Mouse (Mus musculus) forebrain, embryonic 10.5 days (tissue): ENCODE results near the gene 1700069L16Rik. TPM values are rescaled to one million over a fixed set of nuclear protein-coding genes. Genes with fewer than 3 reads are reported as not detected.

Source experiments
- DNase-seq: peaks from one replicate; pipeline ENCODE4 v3.0.0-alpha.2; 2017; ENCODE audit warnings: low spot score; ENCODE audit errors: extremely low spot score
- H3K27ac ChIP-seq: fragments of 300-500 bp; sonication (generic); 2 replicates; pipeline ENCODE4 v1.5.1; 2016; ENCODE audit warnings: mild to moderate bottlenecking
- H3K27me3 ChIP-seq: fragments of 300-500 bp; sonication (generic); 2 replicates; pipeline ENCODE4 v1.6.1; 2016; ENCODE audit warnings: mild to moderate bottlenecking; ENCODE audit not compliant: poor library complexity, severe bottlenecking
- H3K36me3 ChIP-seq: fragments of 300-500 bp; sonication (generic); replicated peaks from 2 replicates; pipeline ENCODE4 v1.6.1; 2016; ENCODE audit warnings: mild to moderate bottlenecking, moderate library complexity
- H3K4me1 ChIP-seq: fragments of 300-500 bp; sonication (generic); 2 replicates; pipeline ENCODE4 v1.6.1; 2016
- H3K4me3 ChIP-seq: fragments of 300-500 bp; sonication (generic); 2 replicates; pipeline ENCODE4 v1.5.1; 2016; ENCODE audit warnings: mild to moderate bottlenecking, moderate library complexity
- H3K9me3 ChIP-seq: fragments of 300-500 bp; sonication (generic); 2 replicates; pipeline ENCODE4 v1.6.1; 2016; ENCODE audit warnings: mild to moderate bottlenecking, moderate library complexity
- WGBS: fragments of 180-500 bp; shearing (Covaris S2); methylation state at CpG from one replicate; pipeline ENCODE4 v1.1.7; 2016; 5-methylcytosine and 5-hydroxymethylcytosine counted together
- polyA plus RNA-seq: library from polyadenylated mRNA; unstranded; fragments of >200 nt; fragmentation: Nextera tagmentation; extraction: Ambion mirVana; gene quantifications from 2 replicates; pipeline ENCODE4 v1.2.1, GENCODE M21; 2016

The 1700069L16Rik gene
- polyA plus RNA-seq, 1 experiment from 2014 or later: not detected

DNA sequence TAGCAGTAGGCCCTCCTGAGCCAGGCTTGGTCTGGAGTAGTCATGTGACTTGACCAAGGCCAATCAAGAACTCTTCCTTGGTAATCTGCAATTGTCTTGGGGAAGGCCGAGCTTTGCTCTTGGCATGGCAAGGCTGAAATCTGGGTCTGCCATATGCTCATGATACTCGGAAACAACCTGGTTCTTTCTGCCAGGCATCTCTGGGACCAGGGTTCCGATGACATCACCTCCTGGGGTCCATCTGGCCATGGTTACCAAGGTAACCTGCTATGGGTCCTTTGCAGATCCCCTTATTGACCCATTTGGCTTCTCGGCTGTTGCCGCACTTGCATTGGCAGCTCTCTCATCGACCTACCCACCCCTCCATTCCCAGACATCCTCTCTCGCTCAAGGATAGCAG, 3.4 kb upstream of the 1700069L16Rik start:
- H3K4me1 ChIP-seq: peaks cover 21% of the 10 kb centered on the region
- 0 out of 2 replicates have a peak, but pooled peaks cover 9% of the 10 kb centered on the region for H3K27me3 ChIP-seq
- H3K36me3 ChIP-seq: no peaks in the 10 kb centered on the region
- no peak overlapping the region for H3K27ac ChIP-seq
- no peak for DNase-seq
- WGBS: 86% methylated on average over 7 of the region's 7 CpGs
- H3K9me3 ChIP-seq: no peaks in the 10 kb centered on the region
- H3K4me3 ChIP-seq: no peak overlapping the region

DNA sequence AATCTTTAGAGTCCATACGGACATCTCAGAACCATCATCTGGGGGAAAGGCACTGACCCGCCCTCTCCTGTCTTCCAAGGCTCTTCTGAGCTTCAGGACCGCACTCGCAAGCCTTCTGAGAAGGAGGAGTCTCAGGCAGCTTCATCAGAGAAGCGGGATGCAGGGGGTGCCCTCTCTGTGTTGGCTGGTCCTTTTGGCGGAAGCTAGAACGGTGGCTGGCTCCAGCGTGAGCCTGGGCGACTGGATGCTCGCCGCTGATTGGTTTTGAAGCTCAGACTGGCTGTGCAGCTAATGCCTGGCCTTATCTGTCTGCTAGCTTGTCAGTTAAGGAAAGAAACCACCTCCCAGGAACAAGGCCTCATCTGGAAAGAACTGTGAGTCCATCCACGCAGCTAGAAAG, 2.7 kb upstream of the 1700069L16Rik start:
- Histone ChIP-seq H3K27me3 (0 out of 2 replicates have a peak, but pooled peaks cover 9% of the 10 kb centered on the region), H3K4me3 (no peak overlapping the region), H3K9me3 (no peaks in the 10 kb centered on the region), H3K36me3 (no peaks in the 10 kb centered on the region), H3K4me1 (peaks cover 21% of the 10 kb centered on the region), H3K27ac (no peak overlapping the region)
- WGBS: 68% methylated on average over 12 of the region's 12 CpGs
- no peak for DNase-seq

DNA sequence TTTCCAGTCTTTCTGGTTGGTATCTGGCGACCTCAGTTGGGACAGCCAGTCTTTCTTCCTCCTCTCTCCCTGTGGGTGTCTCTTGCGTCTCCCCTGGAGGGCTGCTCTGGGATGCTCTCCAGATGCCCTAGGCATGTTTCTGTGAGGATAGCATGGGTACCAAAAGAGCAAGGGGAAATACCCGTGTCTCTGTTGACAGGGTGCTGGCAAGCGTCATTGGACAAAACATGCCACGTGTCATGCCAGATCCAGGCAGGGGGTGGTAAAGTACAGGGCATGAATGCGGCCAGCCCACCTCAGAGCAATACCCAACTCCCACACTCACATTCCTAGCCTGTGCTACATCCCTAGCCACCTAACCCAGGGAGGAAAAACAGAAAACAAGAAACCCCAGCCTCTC, 2.0 kb upstream of the 1700069L16Rik start:
- Histone ChIP-seq H3K4me1 (peaks cover 21% of the 10 kb centered on the region), H3K36me3 (no peaks in the 10 kb centered on the region), H3K27ac (no peak overlapping the region), H3K4me3 (no peak overlapping the region), H3K27me3 (0 out of 2 replicates have a peak, but pooled peaks cover 9% of the 10 kb centered on the region), H3K9me3 (no peaks in the 10 kb centered on the region)
- 86% methylated on average over 6 of the region's 6 CpGs for WGBS
- DNase-seq: no peak

DNA sequence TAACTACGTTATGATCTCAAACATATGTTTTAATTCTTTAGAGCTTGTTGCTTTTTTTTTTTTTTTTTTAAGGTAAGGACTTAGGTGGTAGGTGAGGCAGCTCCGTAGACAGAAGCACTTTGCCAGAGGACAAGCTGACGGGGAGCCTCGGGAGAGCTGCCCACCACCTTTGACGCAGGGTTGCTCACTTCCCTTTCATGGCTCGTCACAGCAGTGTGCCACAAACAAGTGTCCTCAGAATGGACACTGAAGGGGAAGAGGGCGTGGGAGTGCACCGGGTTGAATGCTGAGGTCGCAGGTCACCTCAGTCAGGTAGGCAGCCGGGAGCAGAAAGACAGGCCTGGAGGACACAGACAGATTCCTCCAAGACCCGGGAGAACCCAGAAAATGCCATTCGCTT, 845 bp upstream of the 1700069L16Rik start:
- no peak for DNase-seq
- H3K4me1 ChIP-seq: peaks cover 15% of the 10 kb centered on the region
- H3K4me3 ChIP-seq: no peak overlapping the region
- H3K36me3 ChIP-seq: no peaks in the 10 kb centered on the region
- 77% methylated on average over 12 of the region's 12 CpGs for WGBS
- no peaks in the 10 kb centered on the region for H3K9me3 ChIP-seq
- 0 out of 2 replicates have a peak, but pooled peaks cover 9% of the 10 kb centered on the region for H3K27me3 ChIP-seq
- H3K27ac ChIP-seq: no peak overlapping the region

DNA sequence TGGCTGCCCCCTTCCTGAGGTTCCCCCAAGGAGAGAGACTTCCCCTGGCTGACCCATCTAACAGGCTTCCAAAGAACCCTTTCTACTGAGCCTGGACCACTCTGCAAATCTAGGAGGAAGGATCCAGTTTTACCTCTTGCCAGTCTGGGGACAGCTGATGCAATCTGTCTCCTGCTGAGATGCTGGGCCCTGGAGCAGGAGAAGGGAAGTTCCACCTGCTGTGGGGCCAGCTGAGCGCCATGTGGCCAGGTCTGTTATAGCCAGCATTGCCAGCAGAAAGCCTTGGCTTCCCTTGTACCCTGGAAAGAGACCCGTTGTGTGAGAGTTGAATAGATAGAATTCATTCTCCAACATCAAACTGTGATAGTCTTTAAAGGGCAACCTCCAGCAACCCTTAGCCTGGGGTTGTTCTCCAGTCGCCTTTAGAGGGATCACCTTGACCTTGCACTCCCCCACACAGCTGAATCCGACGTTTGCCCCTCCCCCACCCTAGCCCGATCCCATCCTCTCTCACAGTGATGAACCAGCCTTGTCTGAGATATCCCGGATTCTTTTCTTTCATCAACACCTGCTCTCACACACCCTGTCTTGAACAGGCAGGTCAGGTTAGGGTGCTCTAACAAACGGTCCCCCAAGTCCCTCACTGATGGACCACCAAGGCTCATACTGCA, 870 bp downstream of the 1700069L16Rik start:
- Histone ChIP-seq H3K27me3 (0 out of 2 replicates have a peak, but pooled peaks cover 9% of the 10 kb centered on the region), H3K4me3 (no peak overlapping the region), H3K36me3 (no peaks in the 10 kb centered on the region), H3K4me1 (peaks cover 10% of the 10 kb centered on the region), H3K9me3 (no peaks in the 10 kb centered on the region), H3K27ac (no peak overlapping the region)
- 38% methylated on average over 8 of the region's 8 CpGs for WGBS
- no peak for DNase-seq

DNA sequence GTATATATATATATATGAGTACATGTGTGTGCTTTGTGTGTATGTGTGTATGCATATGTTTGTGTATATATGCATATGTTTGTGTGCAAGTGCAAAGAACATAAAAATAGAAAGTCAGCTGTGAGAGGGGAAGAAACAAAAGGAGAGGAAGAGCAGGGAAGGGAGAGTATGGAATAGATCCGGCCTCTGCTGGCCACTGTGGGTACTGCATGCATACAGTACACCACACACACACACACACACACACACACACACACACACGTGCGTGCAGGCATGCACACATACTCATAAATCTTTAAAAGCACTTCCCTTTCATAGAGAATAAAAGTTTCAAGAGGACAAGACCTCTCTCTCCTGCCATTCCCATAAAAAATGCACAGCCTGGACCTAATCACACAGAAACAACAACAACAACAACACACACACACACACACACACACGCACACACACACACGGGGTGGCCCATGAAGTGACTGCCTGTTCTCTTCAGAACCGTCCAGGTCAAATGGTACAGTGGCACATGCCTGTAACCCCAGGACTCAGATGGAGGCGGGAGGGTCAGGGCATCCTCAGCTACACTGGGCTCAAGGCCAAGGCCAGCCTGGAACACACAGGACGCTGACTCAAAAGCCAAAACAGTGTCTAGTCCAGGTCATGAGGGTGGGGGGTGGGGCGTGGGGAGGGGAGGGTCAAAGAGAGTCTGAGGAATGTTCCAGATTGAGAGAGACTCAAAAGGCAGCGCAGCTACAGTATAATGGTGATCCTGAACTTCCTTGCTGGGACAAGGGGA, 2.2 kb downstream of the 1700069L16Rik start:
- no peak overlapping the region for H3K4me3 ChIP-seq
- WGBS: 91% methylated on average over 10 of the region's 10 CpGs
- 0 out of 2 replicates have a peak, but pooled peaks cover 9% of the 10 kb centered on the region for H3K27me3 ChIP-seq
- H3K9me3 ChIP-seq: no peaks in the 10 kb centered on the region
- H3K4me1 ChIP-seq: peaks cover 10% of the 10 kb centered on the region
- H3K27ac ChIP-seq: no peak overlapping the region
- DNase-seq: no peak
- H3K36me3 ChIP-seq: no peaks in the 10 kb centered on the region

DNA sequence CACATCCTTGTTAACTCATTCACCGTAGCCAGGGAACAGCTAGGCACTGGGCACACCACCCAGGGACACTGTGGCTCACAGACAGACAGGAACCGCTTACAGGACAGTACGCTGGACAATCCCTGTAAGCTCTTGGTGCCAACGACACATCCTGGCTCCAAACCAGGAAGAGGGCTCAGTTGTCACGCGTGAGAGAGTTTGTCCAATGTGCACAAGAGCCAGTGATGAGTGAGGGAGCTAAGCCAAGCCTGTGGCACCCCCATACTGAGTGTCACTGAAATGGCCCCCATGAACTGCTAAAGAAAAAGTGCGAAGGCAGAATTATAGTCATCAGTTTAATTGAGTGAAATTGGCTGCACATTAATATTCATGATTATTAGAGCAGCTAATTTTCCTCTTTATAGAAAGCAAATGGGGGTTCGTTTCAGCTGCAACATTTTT, 5.3 kb downstream of the 1700069L16Rik start:
- DNase-seq: no peak
- H3K4me3 ChIP-seq: no peak overlapping the region
- H3K9me3 ChIP-seq: no peaks in the 10 kb centered on the region
- H3K27me3 ChIP-seq: 0 out of 2 replicates have a peak, but pooled peaks cover 9% of the 10 kb centered on the region
- no peaks in the 10 kb centered on the region for H3K36me3 ChIP-seq
- H3K4me1 ChIP-seq: peaks cover 27% of the 10 kb centered on the region
- WGBS: 87% methylated on average over 8 of the region's 8 CpGs
- no peak overlapping the region for H3K27ac ChIP-seq

DNA sequence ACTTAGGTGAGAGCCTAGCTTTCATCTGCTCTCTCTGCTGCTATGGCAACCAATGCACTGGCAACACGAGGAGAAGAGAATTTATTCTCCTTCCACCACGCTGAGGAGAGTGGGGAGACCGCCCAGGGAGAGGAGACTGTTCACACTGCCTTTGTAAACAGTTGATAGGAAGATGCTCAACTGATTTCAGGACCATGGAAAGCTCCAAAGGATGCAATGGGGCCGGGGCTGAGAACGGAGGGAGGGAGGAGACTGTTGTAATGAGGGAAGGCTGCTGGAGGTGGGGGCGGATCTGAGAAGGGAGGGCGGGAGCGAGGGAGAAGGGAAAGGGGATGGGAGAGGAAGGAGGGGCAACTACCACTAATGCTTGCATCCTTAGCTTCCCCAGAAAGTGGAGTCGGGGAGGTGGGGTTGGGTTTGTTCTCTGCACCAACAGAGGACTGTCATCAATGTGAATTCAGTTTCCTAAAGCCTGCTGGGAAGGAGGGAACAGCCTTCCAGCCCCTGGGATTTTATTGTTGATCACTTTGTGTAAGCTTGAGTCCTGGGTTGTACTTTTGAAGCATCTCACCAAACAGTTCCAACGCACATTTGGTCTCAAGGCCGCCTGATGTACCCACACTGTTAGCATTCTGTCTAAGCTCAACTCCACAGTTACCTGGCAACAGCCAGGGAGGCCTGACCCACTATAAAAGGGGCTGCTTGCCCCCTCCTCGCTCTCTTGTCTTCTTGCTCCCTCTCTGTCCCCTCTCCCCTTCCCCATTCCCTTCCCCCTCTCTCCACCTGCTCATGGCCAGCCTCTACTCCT, 7.8 kb downstream of the 1700069L16Rik start:
- WGBS: 11% methylated on average over 12 of the region's 12 CpGs
- DNase-seq: peak; percentile 71
- Histone ChIP-seq H3K27me3 (no peaks in the 10 kb centered on the region), H3K27ac (no peak overlapping the region), H3K36me3 (no peaks in the 10 kb centered on the region), H3K4me1 (peaks cover 18% of the 10 kb centered on the region), H3K4me3 (no peak overlapping the region), H3K9me3 (no peaks in the 10 kb centered on the region)

DNA sequence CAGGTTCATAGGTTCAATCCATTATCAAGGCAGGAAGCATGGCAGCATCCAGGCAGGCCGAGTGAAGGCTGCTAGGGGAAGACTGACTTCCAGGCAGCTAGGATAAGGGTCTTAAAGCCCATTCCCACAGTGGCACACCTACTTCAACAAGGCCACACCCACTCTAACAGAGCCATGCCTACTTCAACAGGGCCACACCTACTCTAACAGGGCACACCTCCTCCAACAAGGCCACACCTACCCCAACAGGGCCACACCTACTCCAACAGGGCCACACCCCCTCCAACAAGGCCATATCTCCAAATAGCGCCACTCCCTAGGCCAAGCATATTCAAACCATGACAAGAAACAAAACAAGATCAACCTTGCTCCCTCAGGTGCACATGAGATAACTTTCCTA, 11.7 kb downstream of the 1700069L16Rik start:
- no peaks in the 10 kb centered on the region for H3K36me3 ChIP-seq
- H3K9me3 ChIP-seq: no peaks in the 10 kb centered on the region
- no peaks in the 10 kb centered on the region for H3K27me3 ChIP-seq
- H3K4me3 ChIP-seq: no peak overlapping the region
- DNase-seq: no peak
- H3K27ac ChIP-seq: no peak overlapping the region
- peaks cover 18% of the 10 kb centered on the region for H3K4me1 ChIP-seq
- WGBS: 72% methylated on average over 2 of the region's 2 CpGs

DNA sequence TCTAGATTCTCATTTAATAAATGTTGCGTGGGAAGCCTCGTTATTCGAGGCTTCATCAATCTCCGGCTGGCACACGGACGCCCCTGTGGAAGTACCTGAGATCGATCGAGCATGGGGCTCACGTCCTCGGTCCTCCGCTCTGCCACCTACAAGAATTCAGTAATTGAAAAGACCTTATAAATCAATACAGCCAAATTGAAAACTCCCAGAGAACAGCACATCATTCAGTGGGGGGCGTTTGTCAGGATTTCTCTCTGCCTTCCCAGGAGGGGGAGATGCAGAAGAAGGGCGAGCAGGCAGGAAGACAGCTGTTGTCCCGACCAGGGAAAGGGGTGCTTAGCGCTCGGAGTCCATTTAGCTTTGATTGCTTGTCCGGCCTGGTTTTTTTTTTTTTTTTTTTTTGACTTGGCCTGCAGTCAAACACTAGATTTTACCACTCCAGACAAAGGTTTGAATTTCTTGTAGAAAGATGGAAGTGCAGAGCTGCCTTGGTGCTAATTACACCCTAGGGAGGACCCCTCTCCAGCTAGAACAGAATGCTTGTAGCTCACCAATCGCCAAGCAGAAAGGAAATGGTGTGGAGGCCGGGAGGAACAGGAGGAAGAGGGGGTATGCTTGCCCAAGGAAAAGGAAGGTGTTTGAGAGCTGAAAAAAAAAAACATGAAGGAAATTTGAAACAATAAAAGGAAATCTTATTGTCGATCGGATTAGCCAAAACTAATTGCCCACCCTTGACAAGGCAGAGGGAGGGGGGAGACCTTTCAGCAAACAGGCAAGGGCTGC, 20.6 kb downstream of the 1700069L16Rik start:
- no peak overlapping the region for H3K4me3 ChIP-seq
- H3K27me3 ChIP-seq: no peaks in the 10 kb centered on the region
- peaks cover 21% of the 10 kb centered on the region for H3K4me1 ChIP-seq
- no peaks in the 10 kb centered on the region for H3K9me3 ChIP-seq
- 75% methylated on average over 21 of the region's 21 CpGs for WGBS
- H3K36me3 ChIP-seq: no peaks in the 10 kb centered on the region
- no peak overlapping the region for H3K27ac ChIP-seq
- no peak for DNase-seq

DNA sequence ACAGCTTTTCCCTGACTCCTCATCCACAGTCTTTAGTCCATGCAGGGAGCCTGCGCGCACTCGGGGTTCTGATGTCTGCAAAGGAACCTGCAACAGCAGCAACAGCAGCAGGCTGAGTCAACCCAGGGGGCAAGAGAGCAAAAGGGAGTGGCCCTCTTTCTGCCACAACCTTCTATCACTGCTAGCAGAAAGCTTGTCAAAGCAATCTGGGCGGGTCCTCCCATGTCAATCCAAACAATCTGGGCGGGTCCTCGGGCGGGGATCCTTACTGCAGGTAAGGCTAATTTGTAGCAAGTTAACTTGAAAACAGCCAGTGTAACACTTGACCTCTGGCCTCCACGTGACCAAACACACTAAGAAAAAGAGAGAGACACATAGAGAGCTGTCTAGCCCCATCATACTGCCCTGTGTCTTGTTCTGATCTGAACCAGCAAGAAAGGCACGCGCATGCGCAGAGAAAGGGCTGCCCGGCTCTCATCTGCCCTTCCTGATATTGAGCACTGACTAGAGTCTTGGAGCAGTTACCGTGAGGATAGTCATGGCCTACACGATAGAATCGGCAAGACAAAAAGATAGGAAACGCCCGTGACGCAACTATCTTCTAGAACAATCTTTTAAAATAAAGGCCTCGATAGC, 24.1 kb downstream of the 1700069L16Rik start:
- Histone ChIP-seq H3K9me3 (no peaks in the 10 kb centered on the region), H3K27me3 (no peaks in the 10 kb centered on the region), H3K4me1 (peaks cover 21% of the 10 kb centered on the region), H3K36me3 (no peaks in the 10 kb centered on the region), H3K27ac (no peak overlapping the region), H3K4me3 (no peak overlapping the region)
- no peak for DNase-seq
- 81% methylated on average over 19 of the region's 19 CpGs for WGBS
